Mouse (Mus musculus) kidney, postnatal 25 days (tissue): ENCODE measurements at regions not wholly inside any gene's neighbourhood (a gene's known extent, or its start where the extent isn't known, plus 50 kb on each side); places are given as distances from the start of the nearest gene placed in this dataset.

Source experiments
- DNase-seq, 2 experiments: peaks; one replicate each; pipeline ENCODE4 v3.0.0; 2021; ENCODE audit warnings: mixed read lengths in 2 of 2

- no peak for DNase-seq
Observed at GRCm38 (mm10) chr5:51830551-51830950, 263.0 kb upstream of the Ppargc1a start.

DNA sequence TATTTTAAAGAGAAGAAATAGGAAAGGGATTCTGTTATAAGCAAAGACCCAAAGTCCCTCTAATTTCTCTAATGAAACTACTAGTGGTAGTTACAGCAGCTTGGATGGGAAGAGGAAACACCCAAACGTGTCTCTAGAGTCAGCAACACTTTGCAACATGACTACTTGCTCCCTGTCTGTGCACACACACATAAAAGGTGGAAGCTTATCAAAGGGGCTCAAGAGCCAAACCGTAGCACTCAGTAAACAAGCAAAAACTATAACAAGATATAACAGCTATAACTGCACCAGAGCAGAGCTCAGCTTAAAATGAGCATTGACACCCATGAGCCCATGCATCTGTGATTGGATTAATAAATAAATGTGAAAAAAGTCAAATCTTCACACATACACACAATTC lies 262.5 kb upstream of the Ppargc1a start:
- DNase-seq, result no peak

- no peak for DNase-seq
Observed at GRCm38 (mm10) chr5:51829606-51830005, 262.1 kb upstream of the Ppargc1a start.

DNA sequence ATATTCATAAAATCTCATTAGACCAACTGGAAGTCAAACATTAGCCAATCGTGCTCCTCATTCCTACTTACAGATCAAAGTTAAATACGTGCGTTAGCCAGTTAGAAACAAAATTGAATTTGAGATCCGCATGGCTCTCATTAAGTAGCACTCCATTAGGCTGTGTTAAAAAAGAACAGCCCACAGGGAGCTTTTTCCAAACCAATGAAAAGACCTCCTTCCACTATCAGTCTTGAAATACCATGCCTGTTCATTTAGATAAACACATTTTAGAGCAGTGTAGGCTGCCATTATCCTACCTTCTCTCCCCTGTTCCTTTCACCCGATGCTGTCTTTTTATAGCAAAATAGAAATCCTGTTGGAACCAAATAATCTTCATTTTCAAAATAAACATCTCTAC lies 261.5 kb upstream of the Ppargc1a start:
- DNase-seq, result no peak

- DNase-seq, result no peak
Observed at GRCm38 (mm10) chr5:51826269-51826668, 258.7 kb upstream of the Ppargc1a start.

DNA sequence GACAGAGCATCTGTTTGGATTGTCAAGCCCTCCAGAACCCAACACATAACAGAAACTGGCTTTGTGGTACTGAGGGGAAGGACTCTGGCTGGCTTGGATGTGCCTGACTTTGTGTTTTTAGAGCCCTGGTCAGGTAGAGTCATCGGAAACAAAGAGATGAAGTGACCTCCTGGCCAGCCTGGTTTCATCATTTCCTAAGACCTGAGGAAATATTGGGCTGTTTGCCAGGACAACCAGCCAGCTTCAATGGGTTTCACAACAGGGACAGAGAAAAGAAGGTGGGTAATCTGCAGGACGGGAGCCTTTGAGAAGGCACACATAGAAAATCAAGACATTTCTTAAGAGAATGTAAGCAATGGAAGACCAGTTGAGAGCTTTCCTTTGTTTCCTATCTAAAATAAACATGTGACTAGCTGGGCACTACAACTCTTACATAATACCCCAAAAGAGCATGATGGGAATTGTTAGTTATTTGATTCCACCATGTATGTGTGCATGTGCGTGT lies 258.1 kb upstream of the Ppargc1a start:
- DNase-seq, result no peak

DNA sequence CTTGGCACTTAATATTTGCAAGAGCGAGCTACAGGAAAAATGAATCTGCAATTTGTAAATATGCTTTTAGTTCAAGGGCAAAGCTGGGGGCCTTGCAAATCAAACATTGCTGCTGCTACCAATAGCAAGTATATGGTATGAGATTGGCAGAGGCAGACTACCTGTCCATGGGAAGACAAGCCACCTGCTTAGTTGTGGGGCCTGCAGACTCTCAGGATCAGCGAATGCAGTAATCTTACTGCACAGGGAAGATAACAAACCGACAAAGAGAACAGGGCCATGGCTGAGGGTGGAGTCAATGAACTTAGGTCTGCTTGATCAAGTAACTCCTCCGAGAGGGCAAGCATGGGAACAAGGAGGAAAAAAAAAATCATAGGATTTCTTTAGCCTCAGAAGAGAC lies 257.2 kb upstream of the Ppargc1a start:
- DNase-seq, result no peak

DNA sequence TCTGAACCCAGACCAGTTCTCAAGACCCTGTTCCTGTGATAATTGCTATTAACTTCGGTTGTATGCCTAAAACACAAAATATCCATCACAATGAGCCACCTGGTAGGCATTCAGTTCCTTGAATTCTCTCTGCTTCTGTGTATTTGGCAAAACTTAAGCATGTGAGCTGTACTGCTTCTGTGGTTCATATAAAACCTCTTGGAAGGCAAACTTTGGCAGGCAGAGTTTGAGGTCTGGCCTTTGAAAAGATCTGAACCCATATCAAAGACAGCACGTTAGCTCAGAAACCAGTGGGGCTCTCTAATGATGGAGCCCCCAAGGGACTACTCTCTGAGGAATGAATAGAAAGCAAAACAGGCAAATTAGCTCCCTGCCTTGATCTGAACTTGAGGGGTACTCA lies 256.1 kb upstream of the Ppargc1a start:
- DNase-seq, result no peak

DNA sequence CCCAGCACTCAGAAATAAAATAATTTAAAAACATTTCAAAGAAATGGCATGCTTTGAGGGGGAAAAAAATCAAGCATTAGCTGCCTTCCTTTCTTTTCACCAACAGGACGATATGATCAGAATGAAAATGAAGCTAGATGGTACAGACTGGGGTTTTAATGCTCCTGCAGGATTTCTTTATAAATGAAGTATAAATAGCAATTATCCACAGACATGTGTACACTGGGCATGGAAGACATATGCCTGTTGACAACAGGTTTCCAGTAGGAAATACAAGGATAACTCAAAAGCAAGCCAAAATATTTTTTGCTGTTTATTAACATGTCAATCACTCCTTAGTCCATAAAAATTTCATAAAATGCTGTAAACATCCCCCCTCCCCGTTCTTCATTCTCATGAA lies 248.7 kb upstream of the Ppargc1a start:
- DNase-seq, result no peak

DNA sequence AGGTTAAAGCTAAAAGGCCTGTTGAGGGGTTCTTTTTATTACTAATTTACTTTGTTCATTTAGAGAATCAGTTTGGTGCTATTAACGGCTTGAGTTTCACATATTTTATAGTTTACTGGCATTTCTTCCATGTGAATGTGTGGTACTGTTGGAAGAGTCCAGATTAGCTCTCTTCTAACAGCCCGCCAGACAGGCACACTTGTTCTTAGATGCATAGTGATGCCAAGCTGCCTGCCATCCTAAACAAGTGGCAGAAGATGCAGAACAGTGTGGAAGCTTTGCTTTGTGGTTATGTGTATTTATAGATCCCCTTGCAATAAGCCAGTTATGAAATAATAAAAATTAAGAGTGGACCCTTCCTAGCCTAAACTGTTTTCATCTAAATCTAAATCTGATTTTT lies 244.2 kb upstream of the Ppargc1a start:
- no peak for DNase-seq

GRCm38 (mm10) chr5:51801486-51801885 lies 234.0 kb upstream of the Ppargc1a start:
- DNase-seq, result no peak

DNA sequence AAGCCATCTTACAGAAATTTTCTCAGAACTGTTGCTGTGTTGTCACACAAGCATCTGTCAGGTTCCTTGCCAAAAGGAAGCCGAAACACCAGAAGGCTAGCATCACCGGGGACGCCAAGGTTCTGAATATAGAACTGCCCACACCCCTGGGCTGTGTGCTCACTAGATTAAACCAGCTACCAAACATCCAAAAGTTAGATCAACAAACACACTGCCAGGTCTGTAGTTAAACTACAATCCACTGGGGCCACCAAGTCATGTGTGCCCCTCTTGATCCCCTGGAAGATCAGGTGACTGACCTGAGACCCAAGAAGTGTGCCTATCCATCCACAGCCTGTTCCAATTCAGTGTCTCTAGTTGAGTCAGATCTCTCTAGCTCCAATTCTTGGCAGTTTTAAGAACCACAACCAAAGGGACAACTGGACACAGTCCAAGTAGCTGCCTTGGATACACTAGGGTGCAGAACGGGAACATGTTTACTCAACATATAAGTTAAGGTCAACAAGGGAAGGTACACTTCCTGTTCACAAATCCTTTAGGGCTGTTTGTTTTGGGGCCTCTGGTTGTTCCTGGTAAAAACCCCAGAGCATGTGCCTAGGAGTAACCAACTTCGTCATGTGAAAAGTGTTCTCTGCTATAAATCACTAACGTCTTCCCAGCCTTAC lies 232.0 kb upstream of the Ppargc1a start:
- peak; percentile 22 to 68 for DNase-seq

GRCm38 (mm10) chr5:51794097-51794496 lies 226.6 kb upstream of the Ppargc1a start:
- no peak for DNase-seq

- DNase-seq, result no peak
Observed at GRCm38 (mm10) chr5:51792950-51793349, 225.4 kb upstream of the Ppargc1a start.

DNA sequence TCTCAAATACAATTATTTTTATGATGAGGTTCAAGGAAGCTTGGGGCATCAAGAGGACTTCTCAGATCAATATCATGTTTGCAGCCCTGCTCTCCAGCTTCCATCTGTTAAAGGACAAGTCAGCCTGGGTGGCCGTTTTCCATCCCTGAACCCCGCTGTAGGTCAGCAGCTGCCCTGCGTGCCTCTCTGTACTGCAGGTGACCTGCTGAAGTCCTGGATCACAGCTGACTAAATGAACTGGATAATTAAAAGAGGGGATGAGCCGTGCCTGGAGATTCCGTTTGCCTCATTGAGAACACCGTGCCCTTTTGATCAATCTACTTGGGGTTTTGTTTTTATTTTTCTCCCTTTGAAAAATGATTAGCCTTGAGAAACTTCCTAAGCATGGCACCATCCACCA lies 221.2 kb upstream of the Ppargc1a start:
- no peak for DNase-seq

DNA sequence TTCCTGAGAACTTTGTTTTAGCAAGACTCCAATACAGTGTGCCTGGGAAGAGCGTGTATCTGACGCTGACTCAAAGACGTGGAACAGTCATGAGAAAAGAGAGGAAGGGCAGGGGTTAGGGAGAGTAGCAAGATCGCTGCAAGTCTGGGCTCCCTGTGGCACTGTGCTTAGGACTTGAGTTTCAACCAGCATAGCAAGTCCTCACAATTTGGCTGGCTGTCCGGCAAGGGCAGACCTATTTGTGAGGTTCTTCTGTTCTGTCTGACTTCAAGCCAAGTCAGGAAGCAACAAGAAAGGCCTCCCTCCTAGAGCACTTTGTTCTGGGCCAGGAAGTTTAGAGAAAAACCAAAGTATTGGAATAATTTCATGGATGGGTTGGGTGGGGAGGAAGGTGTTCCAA lies 216.0 kb upstream of the Ppargc1a start:
- DNase-seq, result no peak

DNA sequence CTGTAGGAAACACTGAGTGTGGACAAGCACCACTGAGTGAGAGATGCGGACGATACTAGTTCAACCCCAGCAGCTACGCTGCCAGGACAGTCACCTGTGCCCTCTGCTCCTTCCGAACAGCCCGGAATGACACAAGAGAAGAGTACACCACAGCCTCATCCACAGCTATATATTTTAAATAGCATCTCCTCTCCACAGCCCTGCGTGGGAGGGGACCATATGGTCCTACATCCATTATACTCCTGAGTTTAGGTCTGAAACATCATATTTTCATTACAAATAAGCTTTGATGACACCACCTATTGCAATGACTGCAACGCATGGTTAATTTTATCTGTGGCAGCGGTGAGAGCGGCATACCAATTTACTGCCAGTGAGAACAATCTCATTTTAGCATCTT lies 215.6 kb upstream of the Ppargc1a start:
- no peak for DNase-seq

GRCm38 (mm10) chr5:51775502-51776145 lies 208.1 kb upstream of the Ppargc1a start:
- no peak for DNase-seq

GRCm38 (mm10) chr5:51771655-51772054 lies 204.1 kb upstream of the Ppargc1a start:
- DNase-seq, result no peak

DNA sequence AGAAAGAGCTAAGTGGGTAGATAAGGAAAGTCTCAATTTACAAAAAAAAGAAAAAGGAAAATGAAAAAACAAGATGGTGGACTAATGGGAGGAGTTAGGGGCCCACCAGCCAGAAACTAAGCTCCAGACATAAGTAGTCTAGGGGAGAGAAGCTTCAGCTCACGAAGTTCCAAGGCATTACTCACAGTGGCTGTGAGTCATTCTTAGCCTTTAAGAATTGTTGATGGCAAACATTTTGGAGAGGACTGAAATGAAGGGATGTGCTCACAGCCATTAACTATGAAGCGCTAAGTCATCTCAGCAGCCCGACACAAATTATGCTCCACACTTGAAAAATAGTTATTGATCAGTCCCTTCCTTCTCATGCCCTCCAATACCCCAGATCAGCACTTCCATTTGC lies 198.6 kb upstream of the Ppargc1a start:
- DNase-seq, result no peak

- no peak for DNase-seq
Observed at GRCm38 (mm10) chr5:51764416-51764815, 196.9 kb upstream of the Ppargc1a start.

DNA sequence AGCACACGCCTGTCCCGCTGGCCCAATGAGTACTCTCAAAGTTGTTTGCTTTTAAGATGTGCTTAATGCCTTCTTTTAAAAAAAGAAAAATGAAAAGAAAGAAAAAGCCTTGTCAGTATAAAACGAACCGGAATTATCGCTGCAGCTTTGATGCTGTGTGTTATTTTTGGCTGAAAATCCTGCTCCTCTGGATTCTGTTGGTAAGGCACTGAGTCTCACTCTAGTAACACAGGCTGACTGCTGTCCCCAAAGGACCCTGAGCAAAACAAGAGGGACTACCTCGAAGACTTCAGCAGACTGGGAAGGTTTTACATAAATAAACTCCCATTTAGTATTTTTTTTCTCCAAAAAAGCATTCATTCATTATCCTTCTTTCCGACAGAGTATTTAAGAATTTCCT lies 196.1 kb upstream of the Ppargc1a start:
- DNase-seq, result no peak

GRCm38 (mm10) chr5:51762352-51762751 lies 194.8 kb upstream of the Ppargc1a start:
- DNase-seq, result no peak

- DNase-seq, result no peak
Observed at GRCm38 (mm10) chr5:51758289-51758688, 190.8 kb upstream of the Ppargc1a start.

- DNase-seq, result no peak
Observed at GRCm38 (mm10) chr5:51757864-51758263, 190.3 kb upstream of the Ppargc1a start.
